ENCODE assay signal across 23 mouse cellular contexts in genomic region chr17:27196206-27196605, GRCm38 (mm10). TPM values are rescaled to one million over a fixed set of nuclear protein-coding genes. Genes with fewer than 3 reads are reported as not detected.
DNase-seq lines count a peak whose midpoint lies in the region; ATAC-seq and TF ChIP-seq lines count a peak whose summit lies in the region.
"Had no signal": no experiment of that assay in that cellular context is flagged by ENCODE, and none has a peak within 500 bp of the region (broad histone marks: within the 10 kb centered on the region; RNA-seq: fewer than 3 reads in every experiment).

No protein-coding gene starts in this region.

- DNase-seq in forebrain, embryonic 11.5 days (ENCODE audit: low spot score), result no peak
- no peak for DNase-seq in liver, embryonic 11.5 days (ENCODE audit: low spot score)
- DNase-seq in liver, result no peak
- DNase-seq in midbrain, embryonic 10.5 days (ENCODE audit: low spot score), result no peak
- no peak for DNase-seq in midbrain, postnatal 0 days (ENCODE audit: low spot score)
- DNase-seq: adrenal gland, postnatal 10 days; cerebellum, adult 11 months; cerebellum, postnatal 10 days; gastrocnemius, adult 2 months; kidney, adult 11 months; kidney, postnatal 10 days; layer of hippocampus, postnatal 36 days; right cerebral cortex, postnatal 4 days had no signal

- no peaks in the 10 kb centered on the region for H3K9me3 ChIP-seq in forebrain, embryonic 12.5 days
- H3K9me3 ChIP-seq in forebrain, embryonic 11.5 days (ENCODE audit: control insufficient read depth, low read length), result no peaks in the 10 kb centered on the region
- no peaks in the 10 kb centered on the region for H3K9me3 ChIP-seq in liver, embryonic 11.5 days (ENCODE audit: control insufficient read depth, low read length)
- no peaks in the 10 kb centered on the region for H3K9me3 ChIP-seq in midbrain, embryonic 10.5 days (replicated peaks)
- H3K9me3 ChIP-seq in midbrain, postnatal 0 days (ENCODE audit: low read length), result no peaks in the 10 kb centered on the region
- no peaks in the 10 kb centered on the region for H3K9me3 ChIP-seq in kidney, embryonic 14.5 days (ENCODE audit: control insufficient read depth, low read length)
- H3K9me3 ChIP-seq: embryonic facial prominence, embryonic 12.5 days; heart, embryonic 10.5 days; lung, embryonic 15.5 days had no signal

- H3K4me2 ChIP-seq in forebrain, embryonic 12.5 days, result no peak overlapping the region
- H3K4me2 ChIP-seq in forebrain, embryonic 11.5 days (ENCODE audit: low read depth, low read length, severe bottlenecking), result no peak overlapping the region
- no peak overlapping the region for H3K4me2 ChIP-seq in liver, embryonic 11.5 days
- no peak overlapping the region for H3K4me2 ChIP-seq in midbrain, postnatal 0 days (ENCODE audit: low read depth, low read length, poor library complexity, severe bottlenecking)
- no peak overlapping the region for H3K4me2 ChIP-seq in kidney, embryonic 14.5 days (replicated peaks; ENCODE audit: low read depth, low read length)
- H3K4me2 ChIP-seq: embryonic facial prominence, embryonic 12.5 days; lung, embryonic 15.5 days had no signal

- WGBS in forebrain, embryonic 12.5 days, result 68% methylated on average over 9 of the region's 9 CpGs
- WGBS in forebrain, embryonic 11.5 days, result 74% methylated on average over 9 of the region's 9 CpGs
- 85% methylated on average over 9 of the region's 9 CpGs for WGBS in liver, embryonic 11.5 days
- 79% methylated on average over 9 of the region's 9 CpGs for WGBS in midbrain, embryonic 10.5 days
- WGBS in midbrain, postnatal 0 days, result 27% methylated on average over 9 of the region's 9 CpGs
- WGBS in kidney, embryonic 14.5 days, result 81% methylated on average over 9 of the region's 9 CpGs

- H3K36me3 ChIP-seq in forebrain, embryonic 12.5 days (replicated peaks), result peaks cover 100% of the 10 kb centered on the region
- H3K36me3 ChIP-seq in forebrain, embryonic 11.5 days (ENCODE audit: control insufficient read depth, insufficient read depth, low read length), result peaks cover 17% of the 10 kb centered on the region; the same call in 1 of the 2 replicates
- peaks cover 44% of the 10 kb centered on the region for H3K36me3 ChIP-seq in liver, embryonic 11.5 days (ENCODE audit: control insufficient read depth, insufficient read depth, low read length)
- H3K36me3 ChIP-seq in midbrain, embryonic 10.5 days, result peaks cover 100% of the 10 kb centered on the region
- H3K36me3 ChIP-seq in midbrain, postnatal 0 days (ENCODE audit: insufficient read depth, low read length), result peaks cover 57% of the 10 kb centered on the region
- H3K36me3 ChIP-seq in kidney, embryonic 14.5 days (ENCODE audit: control insufficient read depth, insufficient read depth, low read length), result peaks cover 91% of the 10 kb centered on the region

- peaks cover 38% of the 10 kb centered on the region for H3K4me1 ChIP-seq in forebrain, embryonic 12.5 days
- H3K4me1 ChIP-seq in forebrain, embryonic 11.5 days (replicated peaks; ENCODE audit: control insufficient read depth, insufficient read depth, low read length), result no peaks in the 10 kb centered on the region
- H3K4me1 ChIP-seq in liver, embryonic 11.5 days (replicated peaks; ENCODE audit: control insufficient read depth, insufficient read depth, low read length), result peaks cover 23% of the 10 kb centered on the region
- peaks cover 39% of the 10 kb centered on the region for H3K4me1 ChIP-seq in midbrain, embryonic 10.5 days
- 0 out of 2 replicates have a peak, but pooled peaks cover 3% of the 10 kb centered on the region for H3K4me1 ChIP-seq in midbrain, postnatal 0 days (ENCODE audit: insufficient read depth, low read length)
- H3K4me1 ChIP-seq in kidney, embryonic 14.5 days (ENCODE audit: control insufficient read depth, insufficient read depth, low read length), result peaks cover 9% of the 10 kb centered on the region

- H3K27me3 ChIP-seq in forebrain, embryonic 12.5 days, result no peaks in the 10 kb centered on the region
- no peaks in the 10 kb centered on the region for H3K27me3 ChIP-seq in forebrain, embryonic 11.5 days (ENCODE audit: control insufficient read depth, insufficient read depth, low read length)
- no peaks in the 10 kb centered on the region for H3K27me3 ChIP-seq in liver, embryonic 11.5 days (replicated peaks; ENCODE audit: control insufficient read depth, insufficient read depth, low read length)
- no peaks in the 10 kb centered on the region for H3K27me3 ChIP-seq in midbrain, embryonic 10.5 days (ENCODE audit: low read depth, poor library complexity, severe bottlenecking)
- no peaks in the 10 kb centered on the region for H3K27me3 ChIP-seq in midbrain, postnatal 0 days (ENCODE audit: insufficient read depth, low read length)
- no peaks in the 10 kb centered on the region for H3K27me3 ChIP-seq in kidney, embryonic 14.5 days (ENCODE audit: control insufficient read depth, insufficient read depth, low read length)
- H3K27me3 ChIP-seq: embryonic facial prominence, embryonic 12.5 days; lung, embryonic 15.5 days; Patski had no signal

- H3K27ac ChIP-seq in forebrain, embryonic 12.5 days, result peak overlapping the region; percentile 48
- no peak overlapping the region for H3K27ac ChIP-seq in forebrain, embryonic 11.5 days (ENCODE audit: low read depth, low read length)
- H3K27ac ChIP-seq in liver, embryonic 11.5 days (ENCODE audit: low read depth, low read length), result 0 out of 2 replicates have a peak overlapping the region, but pooled peaks have one; percentile 34
- peak overlapping the region; percentile 59 for H3K27ac ChIP-seq in midbrain, embryonic 10.5 days (replicated peaks)
- H3K27ac ChIP-seq in midbrain, postnatal 0 days (ENCODE audit: low read depth, low read length), result 0 out of 2 replicates have a peak overlapping the region, but pooled peaks have one; percentile 38
- no peak overlapping the region for H3K27ac ChIP-seq in kidney, embryonic 14.5 days (ENCODE audit: low read depth, low read length)
- H3K27ac ChIP-seq: embryonic facial prominence, embryonic 12.5 days; gastrocnemius, adult 2 months; heart, embryonic 10.5 days; lung, embryonic 15.5 days; macrophage had no signal

- H3K9ac ChIP-seq in forebrain, embryonic 12.5 days, result 0 out of 2 replicates have a peak overlapping the region, but pooled peaks have one; percentile 17
- H3K9ac ChIP-seq in forebrain, embryonic 11.5 days (ENCODE audit: low read length), result no peak overlapping the region
- H3K9ac ChIP-seq in liver, embryonic 11.5 days (ENCODE audit: low read depth, low read length), result no peak overlapping the region
- no peak overlapping the region for H3K9ac ChIP-seq in midbrain, postnatal 0 days (replicated peaks; ENCODE audit: low read length, poor library complexity, severe bottlenecking)
- no peak overlapping the region for H3K9ac ChIP-seq in kidney, embryonic 14.5 days (ENCODE audit: low read depth, low read length)
- H3K9ac ChIP-seq: embryonic facial prominence, embryonic 12.5 days; lung, embryonic 15.5 days had no signal

- ATAC-seq in forebrain, embryonic 12.5 days (ENCODE audit: low FRiP score), result no peak
- no peak for ATAC-seq in forebrain, embryonic 11.5 days (replicated peaks; ENCODE audit: low FRiP score)
- ATAC-seq in liver, embryonic 11.5 days (replicated peaks; ENCODE audit: low FRiP score), result no peak
- no peak for ATAC-seq in midbrain, postnatal 0 days (ENCODE audit: low FRiP score)
- no peak for ATAC-seq in kidney, embryonic 14.5 days (ENCODE audit: low FRiP score, low TSS enrichment)
- ATAC-seq in megakaryocyte, adult 5-6 weeks (ENCODE audit: poor library complexity, severe bottlenecking), result no peak
- ATAC-seq: Patski had no signal

- H3K4me3 ChIP-seq in forebrain, embryonic 12.5 days (replicated peaks), result no peak overlapping the region
- H3K4me3 ChIP-seq in forebrain, embryonic 11.5 days (ENCODE audit: low read depth, low read length), result no peak overlapping the region
- no peak overlapping the region for H3K4me3 ChIP-seq in liver, embryonic 11.5 days (ENCODE audit: low read depth, low read length)
- H3K4me3 ChIP-seq in midbrain, embryonic 10.5 days, result no peak overlapping the region
- no peak overlapping the region for H3K4me3 ChIP-seq in midbrain, postnatal 0 days (ENCODE audit: low read depth, low read length)
- H3K4me3 ChIP-seq in kidney, embryonic 14.5 days (ENCODE audit: low read length), result no peak overlapping the region
- H3K4me3 ChIP-seq: embryonic facial prominence, embryonic 12.5 days; erythroblast, embryonic 14.5 days; gastrocnemius, adult 2 months; heart, embryonic 10.5 days; lung, embryonic 15.5 days had no signal

- no peak for TF ChIP-seq CTCF in midbrain, postnatal 0 days (IDR thresholded peaks at IDR 0.05)

RNA-seq across cellular contexts. Expression of gene Lemd2, which starts 8.1 kb away (rescaled TPM):
- polyA plus RNA-seq in forebrain, embryonic 12.5 days (2016; fragmentation: Nextera tagmentation; extraction: Ambion mirVana), result 30.6 and 30.8 TPM in 2 replicates
- 18.1 and 27.8 TPM in 2 replicates for polyA plus RNA-seq in forebrain, embryonic 11.5 days (2014; fragmentation: Nextera tagmentation; extraction: Ambion mirVana)
- 11.6 and 13.4 TPM in 2 replicates for polyA plus RNA-seq in liver, embryonic 11.5 days (2014; fragmentation: Nextera tagmentation; extraction: Ambion mirVana)
- 16.4 and 20.8 TPM in 2 replicates for polyA plus RNA-seq in midbrain, embryonic 10.5 days (2016; fragmentation: Nextera tagmentation; extraction: Ambion mirVana)
- total RNA-seq in midbrain, postnatal 0 days (2014; rRNA removed), result 85.7 and 94.3 TPM in 2 replicates
- polyA plus RNA-seq in midbrain, postnatal 0 days (2015; fragmentation: Nextera tagmentation; extraction: Ambion mirVana), result 18.4 and 20.6 TPM in 2 replicates
- 14.5 and 15.6 TPM in 2 replicates for polyA plus RNA-seq in kidney, embryonic 14.5 days (2014; fragmentation: Nextera tagmentation; extraction: Ambion mirVana)
- 16.2 and 19.9 TPM in 2 replicates for total RNA-seq in megakaryocyte, adult 5-6 weeks (2015)
- total RNA-seq in megakaryocyte, adult 5-6 weeks (2017), result 18.2 and 29.8 TPM in 2 replicates

RNA-seq across cellular contexts. Expression of gene Ip6k3, which starts 28.6 kb away (rescaled TPM):
- 0.13 TPM in 1 of 2 replicates, not detected in the other for polyA plus RNA-seq in forebrain, embryonic 12.5 days (2016; fragmentation: Nextera tagmentation; extraction: Ambion mirVana)
- polyA plus RNA-seq in forebrain, embryonic 11.5 days (2014; fragmentation: Nextera tagmentation; extraction: Ambion mirVana), result 0.08 and 0.19 TPM in 2 replicates
- 0.11 TPM in 1 of 2 replicates, not detected in the other for polyA plus RNA-seq in liver, embryonic 11.5 days (2014; fragmentation: Nextera tagmentation; extraction: Ambion mirVana)
- 0.29 TPM in 1 of 2 replicates, not detected in the other for polyA plus RNA-seq in midbrain, embryonic 10.5 days (2016; fragmentation: Nextera tagmentation; extraction: Ambion mirVana)
- 0.09 TPM in 1 of 2 replicates, not detected in the other for total RNA-seq in midbrain, postnatal 0 days (2014; rRNA removed)
- 0.32 TPM in 1 of 2 replicates, not detected in the other for polyA plus RNA-seq in midbrain, postnatal 0 days (2015; fragmentation: Nextera tagmentation; extraction: Ambion mirVana)
- 0.12 TPM in 1 of 2 replicates, not detected in the other for polyA plus RNA-seq in kidney, embryonic 14.5 days (2014; fragmentation: Nextera tagmentation; extraction: Ambion mirVana)
- 0.91 and 1.6 TPM in 2 replicates for total RNA-seq in megakaryocyte, adult 5-6 weeks (2015)
- 0.77 and 1.3 TPM in 2 replicates for total RNA-seq in megakaryocyte, adult 5-6 weeks (2017)
- total RNA-seq: liver, adult 2 months had no signal
- polyA plus RNA-seq: erythroblast, embryonic 14.5 days; liver, adult 2 months; macrophage had no signal

Comparison
In these comparisons a context has a peak if more than half of its experiments do, and no peak if none do; other contexts are left out.
1. H3K27ac ChIP-seq: peak in forebrain, embryonic 12.5 days (single experiment), liver, embryonic 11.5 days (single experiment), midbrain, embryonic 10.5 days (single experiment) and midbrain, postnatal 0 days (single experiment); none in forebrain, embryonic 11.5 days (single experiment) and kidney, embryonic 14.5 days (single experiment).